Mouse (Mus musculus): ENCODE results near the gene Gpr176. TPM values are rescaled to one million over a fixed set of nuclear protein-coding genes. Genes with fewer than 3 reads are reported as not detected.
A peak's percentile ranks its signal among the peaks of the same experiment; 100 is the strongest.

The Gpr176 gene
- total and polyA plus RNA-seq, 3 experiments, result not detected

- TF ChIP-seq MYC (IDR thresholded peaks at IDR 0.05; ENCODE audit: low read depth, low read length), result peak; percentile 89
- no peak for TF ChIP-seq CTCF (IDR thresholded peaks at IDR 0.05 in 2 of 3, conservative IDR thresholded peaks at IDR 0.05 in 1 of 3; ENCODE audit: control insufficient read depth in 1 of 3, insufficient read depth in 1 of 3, low read depth in 2 of 3, low read length in 3 of 3, poor library complexity in 1 of 3, severe bottlenecking in 1 of 3)
Measured at GRCm38 (mm10) chr2:118391201-118391600, 18.0 kb upstream of the Gpr176 start (continued).

GRCm38 (mm10) chr2:118390072-118390471, 16.9 kb upstream of the Gpr176 start:
- Histone ChIP-seq H3K27me3 (ENCODE audit: control insufficient read depth in 1 of 2, insufficient read depth in 2 of 2, low read length in 2 of 2) (no peaks in the 10 kb centered on the region), H3K4me3 (ENCODE audit: control insufficient read depth in 1 of 2, insufficient read depth in 1 of 2, low read depth in 2 of 2, low read length in 2 of 2) (peak overlapping the region in 1 of 2 experiments; percentile 95; a peak in 1 of 4 replicates), H3K79me2 (ENCODE audit: control insufficient read depth, insufficient read depth, low read length, poor library complexity) (peaks cover 9% of the 10 kb centered on the region), H3K27ac (ENCODE audit: control insufficient read depth, low read depth, low read length) (peak overlapping the region; percentile 47), H3K36me3 (ENCODE audit: control insufficient read depth in 1 of 2, insufficient read depth in 2 of 2, low read length in 2 of 2) (peaks cover 0 to 18% of the 10 kb centered on the region in 2 experiments; a peak in 2 of 4 replicates), H3K4me1 (ENCODE audit: control insufficient read depth in 1 of 2, insufficient read depth in 2 of 2, low read length in 2 of 2) (peaks cover 6 to 12% of the 10 kb centered on the region in 2 experiments), H3K9me3 (replicated peaks; ENCODE audit: insufficient read depth, low read length) (no peaks in the 10 kb centered on the region), H3K9ac (ENCODE audit: control insufficient read depth, low read depth, low read length, poor library complexity, severe bottlenecking) (peak overlapping the region; percentile 43)
- TF ChIP-seq MAX (IDR thresholded peaks at IDR 0.05; ENCODE audit: low read length) (no peak), GATA1 (IDR thresholded peaks at IDR 0.05; ENCODE audit: low read depth, low read length) (no peak), GABPA (IDR thresholded peaks at IDR 0.05; ENCODE audit: low read depth, low read length) (no peak), ZNF384 (IDR thresholded peaks at IDR 0.05; ENCODE audit: low read depth, low read length) (no peak), MAZ (IDR thresholded peaks at IDR 0.05; ENCODE audit: low read depth, low read length) (no peak), POLR2AphosphoS2 (IDR thresholded peaks at IDR 0.05; ENCODE audit: low read length) (no peak)
- DNase-seq (ENCODE audit: low read depth, low spot score), result peak; percentile 52

- TF ChIP-seq NELFE (IDR thresholded peaks at IDR 0.05; ENCODE audit: low read depth, low read length) (no peak), CHD1 (IDR thresholded peaks at IDR 0.05; ENCODE audit: low read depth, low read length) (no peak), TBP (IDR thresholded peaks at IDR 0.05; ENCODE audit: low read depth, low read length) (no peak), ELF1 (IDR thresholded peaks at IDR 0.05; ENCODE audit: low read depth, low read length) (peak; percentile 74; the same call in 1 of the 2 replicates), HCFC1 (IDR thresholded peaks at IDR 0.05; ENCODE audit: low read depth, low read length) (no peak)
- Histone ChIP-seq H3K4me3 (ENCODE audit: control insufficient read depth in 1 of 2, insufficient read depth in 1 of 2, low read depth in 2 of 2, low read length in 2 of 2) (peak overlapping the region; percentile 7 to 95), H3K79me2 (ENCODE audit: control insufficient read depth, insufficient read depth, low read length, poor library complexity) (peaks cover 9% of the 10 kb centered on the region), H3K9ac (ENCODE audit: control insufficient read depth, low read depth, low read length, poor library complexity, severe bottlenecking) (peak overlapping the region; percentile 91), H3K27ac (ENCODE audit: control insufficient read depth, low read depth, low read length) (peak overlapping the region; percentile 47; the same call in 1 of the 2 replicates), H3K9me3 (replicated peaks; ENCODE audit: insufficient read depth, low read length) (no peaks in the 10 kb centered on the region), H3K36me3 (ENCODE audit: control insufficient read depth in 1 of 2, insufficient read depth in 2 of 2, low read length in 2 of 2) (peaks cover 0 to 18% of the 10 kb centered on the region in 2 experiments; a peak in 2 of 4 replicates), H3K27me3 (ENCODE audit: control insufficient read depth in 1 of 2, insufficient read depth in 2 of 2, low read length in 2 of 2) (no peaks in the 10 kb centered on the region; a peak in 1 of 4 replicates), H3K4me1 (ENCODE audit: control insufficient read depth in 1 of 2, insufficient read depth in 2 of 2, low read length in 2 of 2) (peaks cover 6 to 12% of the 10 kb centered on the region in 2 experiments)
- DNase-seq (ENCODE audit: low read depth, low spot score), result peak; percentile 54
Measured at GRCm38 (mm10) chr2:118389569-118389968, 16.4 kb upstream of the Gpr176 start.
